Mouse (Mus musculus) heart, embryonic 12.5 days (tissue): Measurements from ENCODE around the gene 2900026A02Rik. TPM values are rescaled to one million over a fixed set of nuclear protein-coding genes. Genes with fewer than 3 reads are reported as not detected.
"Not testable (repeated sequence)": the region's sequence is repeated elsewhere in the genome, so short reads cannot be mapped to it uniquely, and the experiment has no call there.

Experiments
- ATAC-seq: fragments of 200-750 bp; cut with Nextera tagmentation; 2 replicates; pipeline ENCODE4 v1.8.0; 2017; ENCODE audit warnings: moderate TSS enrichment, moderate library complexity; ENCODE audit not compliant: insufficient number of reproducible peaks, low FRiP score
- H3K27ac ChIP-seq: fragments of 300-500 bp; sonication (generic); 2 replicates; pipeline ENCODE4 v1.5.1; 2016; ENCODE audit warnings: mild to moderate bottlenecking, moderate library complexity; ENCODE audit not compliant: poor library complexity, severe bottlenecking
- H3K27me3 ChIP-seq: fragments of 300-500 bp; sonication (generic); replicated peaks from 2 replicates; pipeline ENCODE4 v1.6.1; 2016; ENCODE audit warnings: mild to moderate bottlenecking, moderate library complexity
- H3K36me3 ChIP-seq: fragments of 300-500 bp; sonication (generic); 2 replicates; pipeline ENCODE4 v1.6.1; 2016; ENCODE audit warnings: mild to moderate bottlenecking, moderate library complexity
- H3K4me1 ChIP-seq: fragments of 300-500 bp; sonication (generic); replicated peaks from 2 replicates; pipeline ENCODE4 v1.6.1; 2016; ENCODE audit warnings: mild to moderate bottlenecking
- H3K4me2 ChIP-seq: fragments of 300-500 bp; sonication (generic); 2 replicates; pipeline ENCODE4 v1.6.1; 2016; ENCODE audit warnings: mild to moderate bottlenecking, moderate library complexity
- H3K4me3 ChIP-seq: fragments of 300-500 bp; sonication (generic); 2 replicates; pipeline ENCODE4 v1.5.1; 2016; ENCODE audit warnings: mild to moderate bottlenecking
- H3K9ac ChIP-seq: fragments of 300-500 bp; sonication (generic); 2 replicates; pipeline ENCODE4 v1.6.1; 2016; ENCODE audit warnings: mild to moderate bottlenecking, moderate library complexity
- H3K9me3 ChIP-seq: fragments of 300-500 bp; sonication (generic); replicated peaks from 2 replicates; pipeline ENCODE4 v1.6.1; 2016; ENCODE audit warnings: mild to moderate bottlenecking, moderate library complexity
- WGBS: fragments of 180-500 bp; shearing (Covaris S2); methylation state at CpG from one replicate; pipeline ENCODE4 v1.1.7; 2016; 5-methylcytosine and 5-hydroxymethylcytosine counted together
- polyA plus RNA-seq: library from polyadenylated mRNA; unstranded; fragments of >200 nt; fragmentation: Nextera tagmentation; extraction: Ambion mirVana; gene quantifications from 2 replicates; pipeline ENCODE4 v1.2.1, GENCODE M21; 2016

The 2900026A02Rik gene
- polyA plus RNA-seq, 1 experiment from 2014 or later: 20.0 TPM

- Histone ChIP-seq H3K4me1 (peaks cover 76% of the 10 kb centered on the region), H3K27ac (peak overlapping the region; percentile 89; the same call in 1 of the 2 replicates)
- H3K9ac ChIP-seq, H3K4me2 ChIP-seq, H3K36me3 ChIP-seq, H3K27me3 ChIP-seq, H3K9me3 ChIP-seq, H3K4me3 ChIP-seq, ATAC-seq: not testable (repeated sequence)
- 79% methylated on average over 2 of the region's 2 CpGs for WGBS
Measured at GRCm38 (mm10) chr5:113109651-113110050, 111.4 kb downstream of the 2900026A02Rik start.

DNA sequence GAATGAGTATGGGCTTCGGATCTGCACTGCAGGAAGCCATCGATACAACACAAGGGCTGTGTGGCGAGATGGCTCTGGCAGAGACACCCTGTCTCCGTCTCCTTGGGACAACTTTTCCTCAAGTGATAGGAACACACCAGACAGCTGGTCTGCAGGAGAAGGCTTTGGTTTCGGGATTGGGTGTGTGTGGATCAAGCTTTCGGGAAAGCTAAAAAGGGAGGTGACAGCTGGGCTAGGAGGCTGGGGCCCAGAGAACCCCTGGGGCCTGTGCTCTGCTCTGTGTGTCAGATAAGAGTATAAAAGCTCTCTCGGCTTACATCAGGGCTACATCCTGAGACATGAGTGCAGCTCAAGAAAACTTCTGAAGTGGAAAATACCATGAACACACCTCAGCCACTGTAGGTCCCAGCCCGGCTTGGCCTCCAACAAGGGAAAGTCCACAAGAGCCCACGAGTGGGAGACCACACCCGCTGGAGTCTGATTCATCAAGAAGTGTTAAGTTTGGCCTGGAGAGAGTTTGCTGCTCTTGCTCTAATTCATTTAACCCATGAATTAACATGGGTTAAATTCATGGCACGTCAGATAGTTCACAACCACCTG, 112.8 kb downstream of the 2900026A02Rik start:
- peak; percentile 56; the same call in 1 of the 2 replicates for ATAC-seq
- no peaks in the 10 kb centered on the region for H3K9me3 ChIP-seq

DNA sequence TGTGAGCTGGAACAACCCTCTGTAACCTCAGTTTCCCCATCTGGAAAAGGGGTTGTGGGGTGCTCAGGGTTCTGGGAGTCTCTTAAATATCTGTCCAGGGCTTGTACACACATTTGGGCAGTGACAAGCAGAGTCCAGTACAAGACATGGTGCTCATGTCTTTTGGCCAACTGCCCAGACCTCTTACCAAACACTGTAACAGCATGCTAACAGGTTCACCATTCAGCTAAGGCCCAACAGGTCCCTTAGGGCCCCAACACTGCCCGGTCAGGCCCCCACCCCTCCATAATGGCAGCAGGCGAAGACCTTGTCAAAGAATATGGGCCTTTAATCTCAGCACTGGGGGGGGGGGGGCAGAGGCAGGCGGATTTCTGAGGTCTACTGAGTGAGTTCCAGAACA, 113.3 kb downstream of the 2900026A02Rik start:
- whole genome bisulfite sequencing: 32% methylated on average over 3 of the region's 3 CpGs
- Histone ChIP-seq H3K4me2 (peak overlapping the region; percentile 16; the same call in 1 of the 2 replicates), H3K4me1 (peaks cover 73% of the 10 kb centered on the region), H3K36me3 (0 out of 2 replicates have a peak, but pooled peaks cover 3% of the 10 kb centered on the region), H3K27me3 (no peaks in the 10 kb centered on the region), H3K9ac (no peak overlapping the region), H3K9me3 (no peaks in the 10 kb centered on the region), H3K4me3 (no peak overlapping the region), H3K27ac (peak overlapping the region; percentile 89)
- ATAC-seq: 0 out of 2 replicates have a peak, but pooled peaks have one; percentile 52

More for the DNA sequence above, 112.8 kb downstream of the 2900026A02Rik start:
- 0 out of 2 replicates have a peak, but pooled peaks cover 3% of the 10 kb centered on the region for H3K36me3 ChIP-seq
- peak overlapping the region; percentile 16; the same call in 1 of the 2 replicates for H3K4me2 ChIP-seq
- H3K4me1 ChIP-seq: peaks cover 73% of the 10 kb centered on the region
- peak overlapping the region; percentile 89 for H3K27ac ChIP-seq
- H3K9ac ChIP-seq: no peak overlapping the region
- 34% methylated on average over 11 of the region's 11 CpGs for WGBS
- no peaks in the 10 kb centered on the region for H3K27me3 ChIP-seq
- H3K4me3 ChIP-seq: no peak overlapping the region

GRCm38 (mm10) chr5:113106594-113106993, 114.4 kb downstream of the 2900026A02Rik start:
- peaks cover 75% of the 10 kb centered on the region for H3K4me1 ChIP-seq

DNA sequence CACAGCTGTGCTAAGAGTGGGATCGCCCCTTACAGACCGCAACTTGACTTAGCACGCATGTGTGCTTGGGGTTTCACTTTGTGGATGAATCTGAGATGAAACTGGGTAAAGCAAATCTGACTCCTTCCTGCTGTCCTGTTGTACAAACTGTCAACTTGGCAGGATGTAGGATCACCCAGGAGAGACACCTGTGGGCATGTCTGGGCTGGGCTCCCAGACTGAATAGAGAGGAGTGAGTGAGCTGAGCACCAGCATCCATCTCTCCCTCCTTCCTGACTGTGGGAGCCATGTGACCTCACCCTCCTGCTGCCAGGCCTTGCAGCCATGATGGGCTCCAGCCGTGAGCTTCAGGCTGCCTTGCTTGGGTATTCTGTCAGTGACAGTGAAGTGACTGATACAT, 115.6 kb downstream of the 2900026A02Rik start:
- Histone ChIP-seq H3K4me1 (peaks cover 71% of the 10 kb centered on the region), H3K27ac (no peak overlapping the region), H3K36me3 (peaks cover 13% of the 10 kb centered on the region), H3K9ac (no peak overlapping the region), H3K4me3 (no peak overlapping the region), H3K4me2 (no peak overlapping the region), H3K9me3 (no peaks in the 10 kb centered on the region), H3K27me3 (no peaks in the 10 kb centered on the region)
- ATAC-seq: no peak
- WGBS: 83% methylated on average over 4 of the region's 4 CpGs

More at GRCm38 (mm10) chr5:113106594-113106993, 114.4 kb downstream of the 2900026A02Rik start:
- H3K4me3 ChIP-seq: no peak overlapping the region
- ATAC-seq: no peak
- whole genome bisulfite sequencing: 69% methylated on average over 7 of the region's 7 CpGs
- 0 out of 2 replicates have a peak overlapping the region, but pooled peaks have one; percentile 31 for H3K9ac ChIP-seq
- no peaks in the 10 kb centered on the region for H3K27me3 ChIP-seq
- no peaks in the 10 kb centered on the region for H3K9me3 ChIP-seq
- H3K4me2 ChIP-seq: no peak overlapping the region
- peak overlapping the region; percentile 89 for H3K27ac ChIP-seq
- H3K36me3 ChIP-seq: 0 out of 2 replicates have a peak, but pooled peaks cover 3% of the 10 kb centered on the region

DNA sequence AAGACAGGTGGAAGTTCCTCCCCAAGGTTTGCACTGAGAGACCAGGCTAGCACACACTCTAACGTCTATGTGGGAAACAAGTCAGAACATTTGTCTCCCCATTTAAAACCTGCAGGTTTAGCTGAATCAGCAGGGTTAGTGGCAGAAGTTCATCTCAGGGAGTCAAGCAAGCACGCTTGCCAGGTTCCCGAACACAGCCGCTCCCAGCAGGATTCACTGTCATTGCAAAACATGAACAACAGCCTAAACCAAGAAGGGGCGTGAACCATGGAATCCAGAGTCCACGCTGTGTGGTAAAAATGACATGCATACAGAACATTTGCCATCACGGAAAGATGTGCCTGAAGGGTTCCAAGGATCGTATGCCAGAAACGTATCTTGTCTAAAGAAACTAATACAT, 116.0 kb downstream of the 2900026A02Rik start:
- no peak overlapping the region for H3K27ac ChIP-seq

GRCm38 (mm10) chr5:113102455-113102854, 118.6 kb downstream of the 2900026A02Rik start:
- Histone ChIP-seq H3K4me1 (peaks cover 53% of the 10 kb centered on the region), H3K9ac (no peak overlapping the region), H3K9me3 (no peaks in the 10 kb centered on the region), H3K4me2 (no peak overlapping the region), H3K4me3 (no peak overlapping the region), H3K27me3 (no peaks in the 10 kb centered on the region), H3K27ac (peak overlapping the region; percentile 62), H3K36me3 (peaks cover 32% of the 10 kb centered on the region)
- 48% methylated on average over 7 of the region's 7 CpGs for WGBS
- peak; percentile 4; the same call in 1 of the 2 replicates for ATAC-seq

More for the DNA sequence above, 116.0 kb downstream of the 2900026A02Rik start:
- 86% methylated on average over 9 of the region's 9 CpGs for WGBS
- no peak overlapping the region for H3K4me3 ChIP-seq
- ATAC-seq: no peak
- H3K27me3 ChIP-seq: no peaks in the 10 kb centered on the region
- H3K9me3 ChIP-seq: no peaks in the 10 kb centered on the region
- H3K9ac ChIP-seq: 0 out of 2 replicates have a peak overlapping the region, but pooled peaks have one; percentile 25
- peaks cover 68% of the 10 kb centered on the region for H3K4me1 ChIP-seq
- H3K4me2 ChIP-seq: no peak overlapping the region
- H3K36me3 ChIP-seq: peaks cover 17% of the 10 kb centered on the region

DNA sequence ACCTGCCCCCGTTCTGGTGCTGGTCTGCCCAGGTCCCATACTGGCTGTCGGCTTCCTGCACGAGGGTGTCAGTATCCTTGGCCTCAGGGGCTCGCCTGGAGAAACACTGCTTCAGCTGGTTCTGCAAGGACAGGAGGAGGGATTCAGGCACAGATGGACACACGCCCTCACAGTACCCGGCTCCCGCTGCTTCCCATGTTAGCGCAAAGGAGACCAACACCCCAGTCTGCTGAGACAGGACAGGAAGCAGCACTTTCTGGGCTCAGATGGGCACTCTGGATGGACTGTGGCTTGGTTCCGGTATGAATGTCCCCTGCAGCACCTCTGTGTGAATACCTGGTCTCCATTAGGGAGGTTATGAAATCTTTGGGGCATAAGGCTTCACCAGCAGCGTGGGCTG, 119.6 kb downstream of the 2900026A02Rik start:
- Histone ChIP-seq H3K27ac (peak overlapping the region; percentile 62; the same call in 1 of the 2 replicates), H3K4me2 (no peak overlapping the region), H3K36me3 (peaks cover 42% of the 10 kb centered on the region), H3K9me3 (no peaks in the 10 kb centered on the region), H3K27me3 (no peaks in the 10 kb centered on the region), H3K4me1 (peaks cover 44% of the 10 kb centered on the region), H3K4me3 (no peak overlapping the region), H3K9ac (no peak overlapping the region)
- ATAC-seq: no peak
- WGBS: 77% methylated on average over 10 of the region's 10 CpGs

- Histone ChIP-seq H3K4me3 (no peak overlapping the region), H3K4me2 (no peak overlapping the region), H3K36me3 (peaks cover 50% of the 10 kb centered on the region), H3K9me3 (no peaks in the 10 kb centered on the region), H3K27ac (no peak overlapping the region), H3K27me3 (no peaks in the 10 kb centered on the region), H3K4me1 (peaks cover 40% of the 10 kb centered on the region), H3K9ac (no peak overlapping the region)
- ATAC-seq: no peak
- WGBS: 79% methylated on average over 11 of the region's 11 CpGs
Measured at GRCm38 (mm10) chr5:113100422-113100821, 120.6 kb downstream of the 2900026A02Rik start.

GRCm38 (mm10) chr5:113099546-113099945, 121.5 kb downstream of the 2900026A02Rik start:
- H3K27ac ChIP-seq: no peak overlapping the region
- no peak; the same call in 1 of the 2 replicates for ATAC-seq
- H3K9ac ChIP-seq: no peak overlapping the region
- no peaks in the 10 kb centered on the region for H3K27me3 ChIP-seq
- no peak overlapping the region for H3K4me2 ChIP-seq
- H3K9me3 ChIP-seq: no peaks in the 10 kb centered on the region
- H3K4me1 ChIP-seq: peaks cover 38% of the 10 kb centered on the region
- WGBS: 14% methylated on average over 1 of the region's 1 CpGs
- H3K4me3 ChIP-seq: no peak overlapping the region
- peaks cover 58% of the 10 kb centered on the region for H3K36me3 ChIP-seq

DNA sequence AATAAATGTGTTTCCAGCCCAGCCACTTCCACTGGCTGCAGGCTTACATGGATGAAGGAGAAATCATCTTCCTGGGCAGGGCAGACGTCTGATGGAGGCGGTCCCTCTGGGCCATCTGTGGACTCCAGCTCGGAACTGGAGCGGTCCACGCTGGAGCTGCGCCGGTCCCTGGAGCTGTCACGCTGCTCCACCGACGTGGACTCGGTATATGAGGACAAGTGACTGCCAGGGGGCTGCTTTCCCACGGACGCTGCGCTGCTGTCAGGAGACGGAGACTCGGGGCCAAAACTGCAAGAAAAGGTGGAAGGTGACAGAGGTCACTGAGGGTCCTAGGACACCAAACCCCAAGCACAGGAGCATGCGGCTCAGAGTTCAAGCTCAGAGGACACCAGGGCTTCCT, 123.5 kb downstream of the 2900026A02Rik start:
- H3K36me3 ChIP-seq: peaks cover 78% of the 10 kb centered on the region

More for the DNA sequence above, 123.5 kb downstream of the 2900026A02Rik start:
- no peak overlapping the region for H3K9ac ChIP-seq
- H3K4me3 ChIP-seq: no peak overlapping the region
- ATAC-seq: no peak
- H3K4me1 ChIP-seq: peaks cover 22% of the 10 kb centered on the region
- 88% methylated on average over 17 of the region's 17 CpGs for WGBS
- H3K27ac ChIP-seq: no peak overlapping the region
- H3K9me3 ChIP-seq: no peaks in the 10 kb centered on the region
- H3K4me2 ChIP-seq: no peak overlapping the region
- H3K27me3 ChIP-seq: no peaks in the 10 kb centered on the region
